Mouse (Mus musculus): ENCODE measurements around the gene Rimbp2.

- TF ChIP-seq CTCF (IDR thresholded peaks at IDR 0.05; ENCODE audit: extremely low read depth, insufficient read depth, insufficient read length, insufficient replicate concordance): no peak
- TF ChIP-seq POLR2A (IDR thresholded peaks at IDR 0.05; ENCODE audit: low read depth, low read length): no peak
These were observed 144.6 kb downstream of the Rimbp2 start for GRCm38 (mm10) chr5:128808547-128809182.

All from spleen, adult 2 months (tissue).